Mouse (Mus musculus): ENCODE results near the gene Unc5c.

Unc5c gene

DNA sequence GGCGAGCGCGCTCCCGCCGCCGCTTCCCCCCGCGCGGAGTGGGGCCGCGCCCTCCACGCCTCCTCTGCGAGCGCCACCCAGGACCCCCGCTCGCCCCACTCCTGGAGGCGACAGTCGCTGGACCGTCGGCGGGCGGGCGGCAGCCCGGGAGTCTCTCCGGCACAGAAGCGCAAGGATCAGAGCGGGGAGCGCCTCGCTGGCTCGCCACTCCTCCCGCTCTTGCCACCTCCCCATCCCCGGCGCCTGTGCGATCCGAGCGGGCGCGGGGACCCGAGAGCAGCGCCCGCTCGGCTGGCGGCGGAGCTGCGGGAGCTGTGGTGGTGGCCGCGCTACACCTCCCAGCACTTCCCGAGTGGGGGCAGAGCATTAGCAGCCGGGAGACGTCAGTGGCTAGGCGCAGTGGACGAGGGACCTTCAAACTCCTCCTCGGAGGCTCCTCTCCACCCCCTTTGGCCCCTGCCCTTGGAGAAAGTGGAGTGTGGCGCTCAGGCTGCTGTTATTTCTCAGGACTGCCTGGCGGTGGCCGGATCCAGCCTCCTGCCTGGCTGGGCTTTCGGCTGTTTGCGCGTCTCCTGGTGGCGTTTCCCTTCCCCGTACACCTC lies at the start of gene Unc5c:
TSS of gene Unc5c (plus strand) at position 113 of the 602 bp plus-strand sequence.
- DNase-seq (ENCODE audit: low read depth, low spot score), result no peak

DNA sequence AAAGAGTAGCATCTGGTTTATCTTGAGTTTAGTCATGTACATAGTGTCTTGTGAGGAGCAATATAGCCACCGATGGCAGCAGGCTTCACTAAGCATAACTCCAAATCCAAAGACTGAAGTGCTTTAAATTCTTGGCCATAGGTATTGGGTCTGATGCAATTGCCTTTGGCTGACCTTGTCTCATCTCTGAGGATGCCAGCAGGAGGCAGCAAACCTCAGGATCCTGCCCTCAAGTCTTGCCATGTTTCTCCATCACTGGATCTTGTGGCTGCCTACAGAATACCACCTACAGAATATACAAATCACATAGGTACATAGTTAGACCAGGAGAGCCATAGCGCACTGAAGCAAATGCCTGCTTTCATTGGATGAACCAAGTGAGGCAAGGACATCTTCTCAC lies 7.5 kb upstream of the Unc5c start:
- DNase-seq (ENCODE audit: low read depth, low spot score), result no peak

DNA sequence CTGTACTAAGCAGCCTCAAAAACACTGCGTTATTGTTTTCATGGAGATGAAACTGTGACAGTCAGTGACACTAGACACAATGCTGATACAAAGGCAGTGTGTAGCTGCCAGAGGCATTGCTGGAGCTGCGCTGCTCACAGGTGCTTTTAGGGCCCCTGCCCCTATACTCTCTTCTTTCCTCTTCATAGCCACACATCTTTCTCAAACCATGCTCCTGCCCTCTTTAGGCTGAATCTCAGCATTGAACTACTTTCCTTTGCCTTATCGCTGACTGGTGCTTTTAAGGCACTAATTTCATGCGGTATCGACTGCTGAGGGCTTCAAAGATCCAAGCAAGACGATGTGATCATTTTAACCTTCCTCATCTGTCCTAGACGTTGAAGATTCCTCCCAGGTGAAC lies 2.5 kb upstream of the Unc5c start:
- DNase-seq (ENCODE audit: low read depth, low spot score), result no peak

DNA sequence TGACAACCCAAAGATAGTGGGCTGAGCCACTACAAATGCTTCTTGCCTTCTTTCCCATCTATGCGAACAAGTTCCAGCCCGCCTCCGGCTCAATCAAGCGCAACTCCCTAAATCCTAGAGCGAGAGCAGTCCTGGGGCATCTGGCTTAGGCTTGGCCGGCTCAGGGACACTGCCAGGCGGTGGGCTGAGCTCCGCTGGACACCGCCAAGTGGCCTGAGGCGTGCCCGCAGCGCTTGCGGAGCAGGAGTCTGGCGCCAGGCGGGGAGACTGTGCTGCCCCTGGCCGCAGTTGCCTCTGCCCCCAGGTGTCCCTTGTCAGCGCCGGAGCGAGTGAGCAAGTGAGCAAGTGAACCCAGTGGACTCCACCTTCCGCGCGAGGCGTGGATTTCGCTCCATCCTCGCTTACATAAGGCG lies 319 bp upstream of the Unc5c start:
- DNase-seq (ENCODE audit: low read depth, low spot score), result no peak

DNA sequence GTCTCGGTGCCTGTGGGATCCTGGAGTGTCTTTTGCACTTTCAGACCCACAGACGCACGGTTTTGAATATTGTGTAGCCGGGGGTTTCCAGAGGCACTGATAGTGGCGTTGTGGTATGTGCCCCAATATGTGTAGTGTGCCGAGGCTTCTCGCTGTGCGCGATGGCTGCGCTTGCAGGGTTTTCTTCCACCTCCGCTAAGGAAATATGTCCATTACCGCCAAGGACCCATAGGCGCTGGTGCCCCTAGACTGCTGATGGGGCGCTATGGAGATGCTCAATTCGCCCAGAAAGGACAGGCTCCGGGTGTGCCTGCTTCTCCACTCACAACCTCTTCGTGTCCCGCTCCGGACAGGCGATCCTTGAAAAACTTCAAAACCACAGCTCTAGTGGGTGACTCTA lies 1.0 kb downstream of the Unc5c start:
- no peak for DNase-seq (ENCODE audit: low read depth, low spot score)

DNA sequence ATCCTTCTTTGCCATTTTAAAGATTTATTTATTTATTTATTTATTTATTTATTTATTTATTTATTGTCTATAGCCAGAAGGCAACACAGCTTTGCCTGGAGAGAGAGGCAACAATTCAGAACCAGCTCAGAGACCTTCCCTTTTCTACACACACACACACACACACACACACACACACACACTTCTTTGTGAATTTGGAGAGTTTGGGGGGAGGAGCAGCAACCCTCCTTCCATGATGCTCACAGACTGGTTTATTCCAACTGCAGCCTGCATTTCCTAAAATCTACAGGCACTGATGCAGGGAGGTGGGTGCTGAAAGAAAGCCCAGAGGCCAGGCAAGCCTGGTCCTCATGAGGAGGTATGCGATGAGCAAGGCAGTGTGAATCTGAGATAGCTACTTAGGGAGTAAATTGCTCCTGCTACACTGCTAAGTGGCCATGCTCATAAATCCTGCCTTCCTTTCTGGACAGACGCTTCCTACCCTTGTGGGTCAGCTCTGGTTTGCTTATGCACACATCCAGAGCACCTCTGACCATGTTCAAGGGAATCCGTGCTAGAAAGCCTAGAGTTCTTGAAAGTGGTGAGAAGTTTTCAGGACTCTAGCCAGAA lies 1.8 kb downstream of the Unc5c start:
- no peak for DNase-seq (ENCODE audit: low read depth, low spot score)

DNA sequence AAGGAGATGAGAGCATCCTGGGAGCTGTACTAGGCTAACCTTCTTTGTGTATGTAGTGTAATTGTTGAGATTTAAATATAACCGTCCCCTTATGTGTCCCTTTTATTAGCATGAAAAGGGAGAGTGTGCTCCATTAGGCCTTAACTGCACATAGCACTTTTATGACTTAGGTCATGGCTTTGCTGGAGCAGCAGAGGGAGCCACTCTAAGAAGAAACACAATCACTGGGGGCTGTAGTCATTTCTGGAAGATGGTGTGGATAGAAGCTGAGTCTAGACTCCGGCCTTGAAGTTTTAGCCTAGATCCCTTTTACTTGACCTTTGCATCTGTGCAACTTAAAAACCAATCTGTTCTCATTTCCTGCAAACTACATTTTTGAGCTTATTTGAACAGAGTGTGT lies 4.3 kb downstream of the Unc5c start:
- DNase-seq (ENCODE audit: low read depth, low spot score), result no peak

DNA sequence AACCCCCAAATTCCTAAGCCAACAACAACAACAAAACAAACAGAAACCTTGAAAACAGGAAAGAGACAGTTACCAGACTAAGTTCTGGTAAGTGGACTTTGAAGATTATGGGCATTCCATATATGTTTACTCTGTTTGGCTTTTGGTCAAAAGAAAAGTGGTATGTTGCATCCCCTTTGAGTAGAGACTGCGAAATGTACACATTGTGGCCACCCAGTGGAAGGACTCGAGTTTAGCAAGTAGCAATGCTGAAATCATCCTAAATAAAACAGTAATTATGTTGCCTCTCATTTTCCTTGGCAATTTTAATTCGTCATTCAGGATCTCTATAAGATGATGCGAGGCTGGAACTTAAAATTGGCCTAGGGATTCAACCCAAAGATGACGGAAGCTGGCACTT lies 8.2 kb downstream of the Unc5c start:
- no peak for DNase-seq (ENCODE audit: low read depth, low spot score)

DNA sequence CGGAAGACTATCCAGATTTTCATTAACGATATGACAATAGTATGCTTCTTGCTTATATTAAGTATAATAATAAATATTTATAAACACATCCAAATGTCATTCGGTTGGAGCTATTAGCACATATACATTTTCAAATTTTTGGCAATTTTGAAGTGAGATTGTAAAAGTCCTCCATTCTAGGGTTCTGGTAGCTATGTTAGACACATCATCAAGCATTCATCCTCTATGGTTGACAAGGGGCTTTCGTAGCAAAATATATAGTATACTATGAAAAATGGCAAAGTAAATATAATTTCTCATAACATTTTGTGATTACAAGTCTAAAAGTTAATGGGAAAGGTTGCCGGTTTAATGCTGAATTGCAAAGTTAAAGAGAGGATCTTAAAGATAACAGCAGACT lies 10.4 kb downstream of the Unc5c start:
- DNase-seq (ENCODE audit: low read depth, low spot score), result no peak

DNA sequence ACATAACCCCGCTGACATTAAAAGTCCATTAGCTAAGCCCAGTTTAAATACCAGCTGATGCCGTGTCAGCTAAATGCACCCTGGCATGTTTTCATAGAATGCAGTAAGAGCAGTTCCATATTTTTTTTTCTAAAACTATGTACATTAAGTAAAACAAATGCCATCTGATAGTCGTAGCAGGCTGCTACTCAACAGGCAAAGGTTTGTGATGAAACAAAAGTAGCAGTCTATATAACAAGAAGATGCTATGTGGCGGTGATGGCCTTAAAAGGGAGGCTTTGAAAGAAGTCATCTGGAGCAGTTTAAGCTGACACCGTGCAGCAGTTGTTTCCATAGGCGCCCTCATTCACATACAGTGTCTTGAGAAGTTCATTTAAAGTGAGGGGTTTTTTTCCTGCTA lies 10.9 kb downstream of the Unc5c start:
- no peak for DNase-seq (ENCODE audit: low read depth, low spot score)

DNA sequence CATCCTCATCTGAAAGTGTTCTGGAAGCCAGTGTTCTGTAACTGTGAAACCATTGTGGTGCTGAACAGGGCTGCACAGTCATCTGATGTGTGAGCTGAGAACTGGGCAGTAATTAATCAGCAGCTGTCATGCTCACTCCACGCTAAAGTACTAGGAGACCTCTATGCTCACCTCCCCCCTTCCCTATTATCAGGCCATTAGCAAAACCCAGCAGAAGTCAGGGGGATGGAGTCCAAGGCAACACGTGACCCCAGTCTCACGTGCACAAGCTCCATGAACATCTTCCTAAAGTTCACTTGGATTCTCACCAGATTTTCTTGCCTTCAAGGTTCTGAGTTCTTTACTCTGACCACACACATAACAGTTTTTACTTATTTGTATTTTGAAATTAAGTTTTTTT lies 11.7 kb downstream of the Unc5c start:
- no peak for DNase-seq (ENCODE audit: low read depth, low spot score)

DNA sequence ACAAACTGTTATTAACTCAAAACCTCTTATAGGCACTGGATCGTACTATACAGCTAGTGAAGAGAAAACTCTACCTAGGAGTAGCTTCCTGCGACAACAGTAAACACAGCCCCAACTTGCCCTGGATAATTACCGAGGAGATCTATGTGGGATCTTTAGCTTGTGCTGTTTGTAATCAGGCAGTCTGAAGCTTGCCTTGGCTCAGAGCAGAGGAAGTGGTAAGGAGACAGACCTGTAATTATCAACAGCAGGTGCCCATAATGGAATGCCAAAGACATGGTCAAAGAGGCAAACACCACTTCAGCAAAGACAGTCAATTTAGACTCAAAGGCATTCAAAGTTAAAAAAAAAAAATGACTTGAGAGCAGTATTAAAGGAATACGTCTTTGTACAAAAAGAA lies 17.4 kb downstream of the Unc5c start:
- no peak for DNase-seq (ENCODE audit: low read depth, low spot score)

DNA sequence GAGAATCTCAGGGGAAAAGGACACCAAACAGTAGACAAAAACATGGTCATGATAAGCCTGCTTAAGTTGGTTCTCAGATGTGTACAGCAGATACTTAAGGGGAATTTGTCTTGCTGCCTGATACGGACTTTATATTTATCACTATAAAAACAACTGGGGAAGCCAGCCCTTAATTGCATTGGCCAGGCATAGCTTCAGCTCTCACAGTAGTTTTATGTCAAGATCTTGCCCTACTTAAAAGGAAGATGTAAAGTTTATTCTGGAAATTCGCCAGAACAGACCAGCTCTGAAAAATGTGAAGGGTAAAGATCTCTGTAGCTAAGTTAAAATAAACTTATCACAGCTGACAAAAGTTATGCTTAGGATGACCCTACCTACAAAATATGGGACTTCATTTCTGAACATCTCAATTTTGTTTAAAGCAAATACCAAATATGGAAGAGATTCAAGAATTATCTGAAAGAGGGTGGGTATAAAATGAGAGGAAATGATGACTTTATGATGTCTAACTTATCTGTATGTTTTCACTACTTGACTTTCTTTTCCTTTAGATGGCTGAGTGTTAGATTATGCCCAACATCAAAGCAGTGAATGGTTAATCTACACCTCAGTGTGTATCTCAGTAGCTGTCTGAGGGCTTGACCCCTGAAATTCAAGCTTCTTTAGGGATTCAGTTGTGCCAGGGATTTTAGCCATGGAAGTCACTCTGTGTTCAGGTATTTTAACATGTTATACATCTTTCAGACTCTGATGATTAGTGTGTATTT lies 18.8 kb downstream of the Unc5c start:
- DNase-seq (ENCODE audit: low read depth, low spot score), result no peak

DNA sequence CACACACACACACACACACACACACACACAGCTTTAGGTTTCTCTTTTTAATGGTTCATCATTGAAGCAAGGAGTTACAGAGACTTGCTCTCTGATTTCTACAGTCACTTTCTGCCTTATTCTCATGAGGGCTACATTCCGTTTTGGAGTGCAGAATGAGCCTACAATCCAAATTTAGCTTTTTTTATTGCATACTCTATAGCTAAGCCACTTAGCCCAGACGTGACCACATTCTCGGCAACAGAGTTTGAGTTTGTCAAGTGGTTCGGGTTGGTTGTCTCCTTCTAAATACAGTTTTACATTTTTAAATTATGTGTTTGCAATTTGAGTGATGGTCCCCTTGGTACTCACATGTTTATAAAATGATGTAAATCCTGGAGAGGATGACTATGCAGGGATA lies 20.2 kb downstream of the Unc5c start:
- DNase-seq (ENCODE audit: low read depth, low spot score), result no peak

DNA sequence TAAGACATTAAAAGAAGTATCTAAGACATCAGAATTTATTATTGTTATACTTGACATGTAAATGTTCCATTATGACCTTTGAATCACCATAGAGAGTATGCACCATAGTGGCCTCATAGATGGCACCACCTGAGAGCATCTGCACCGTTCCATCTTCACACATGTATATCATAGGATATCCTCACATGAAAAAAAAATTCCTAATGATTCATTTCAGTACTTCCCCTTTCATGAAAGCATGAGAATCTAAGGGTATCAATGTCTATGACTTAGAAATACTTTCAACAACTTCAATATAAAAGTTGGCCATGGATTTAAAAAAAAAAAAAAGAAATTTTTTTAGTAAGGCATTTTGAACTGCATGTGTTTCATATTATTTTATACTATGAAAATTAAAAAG lies 25.6 kb downstream of the Unc5c start:
- no peak for DNase-seq (ENCODE audit: low read depth, low spot score)

DNA sequence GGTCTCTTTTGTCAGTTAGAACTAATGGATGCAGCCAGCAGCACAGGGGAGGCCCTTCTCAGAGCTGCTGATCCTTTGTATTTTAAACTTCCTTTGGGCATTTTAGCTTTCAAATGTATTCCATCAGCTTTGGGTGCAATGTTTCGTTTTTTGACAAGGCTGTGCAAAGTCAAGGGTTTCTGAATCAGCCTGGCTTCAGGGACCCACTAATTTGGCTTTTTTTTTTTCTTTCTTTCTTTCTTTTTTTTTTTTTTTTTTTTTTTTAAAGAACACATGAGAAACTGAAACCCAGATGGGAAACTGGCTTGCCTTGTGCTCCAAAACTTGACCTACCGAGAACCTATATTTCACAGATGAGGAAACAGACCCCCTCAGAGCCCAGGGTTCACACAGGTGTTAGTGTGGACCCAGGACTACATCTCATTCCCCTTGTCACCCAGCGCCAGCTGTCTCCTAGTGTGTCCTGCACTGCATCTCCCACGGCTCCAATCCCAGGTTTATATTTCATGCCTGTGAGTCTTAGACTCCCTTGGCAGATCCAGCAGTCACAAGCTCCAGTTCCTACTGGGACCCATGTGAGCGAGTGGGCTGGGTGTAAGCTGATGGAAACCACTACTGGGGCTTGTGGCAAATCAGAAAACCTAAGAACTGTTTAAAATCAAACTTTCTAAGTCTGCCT lies 26.4 kb downstream of the Unc5c start:
- DNase-seq (ENCODE audit: low read depth, low spot score), result no peak

DNA sequence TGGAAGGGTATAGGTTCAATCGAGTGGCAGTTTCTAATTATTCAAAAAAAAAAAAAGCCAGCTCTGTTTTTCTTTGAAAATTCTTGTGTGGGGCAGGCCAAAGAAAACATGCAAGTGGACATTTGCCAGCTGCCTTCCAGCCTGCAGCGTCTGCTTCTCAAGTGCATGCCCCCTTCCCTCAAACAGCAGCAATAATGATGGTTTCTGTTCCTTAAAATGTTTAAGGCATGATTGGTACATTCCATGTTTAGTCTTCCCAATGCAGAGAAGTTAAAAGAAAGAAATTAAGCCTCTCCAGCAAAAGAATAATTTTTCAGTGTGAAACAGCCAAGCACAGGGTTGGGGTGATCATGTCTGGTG lies 26.9 kb downstream of the Unc5c start:
- no peak for DNase-seq (ENCODE audit: low read depth, low spot score)

DNA sequence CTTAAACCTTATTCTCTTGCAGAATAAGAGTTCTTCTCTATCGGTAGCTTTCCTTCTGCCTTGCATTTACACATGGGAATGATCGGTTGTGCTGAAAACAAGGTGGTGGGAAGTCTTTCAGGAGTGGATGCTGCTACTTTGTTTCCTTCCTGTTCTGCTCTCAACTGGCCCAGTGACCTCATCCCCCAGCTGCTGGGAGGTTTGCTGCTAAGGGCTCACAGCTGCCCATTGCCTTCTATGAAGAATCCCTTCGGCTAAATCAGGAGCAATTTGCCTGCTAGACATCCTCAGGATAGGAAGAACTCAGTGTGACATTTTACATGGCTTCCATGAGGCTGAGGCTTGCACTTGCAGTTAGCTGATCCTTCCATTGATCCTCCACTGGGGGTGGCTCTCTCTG lies 28.0 kb downstream of the Unc5c start:
- DNase-seq (ENCODE audit: low read depth, low spot score), result no peak

DNA sequence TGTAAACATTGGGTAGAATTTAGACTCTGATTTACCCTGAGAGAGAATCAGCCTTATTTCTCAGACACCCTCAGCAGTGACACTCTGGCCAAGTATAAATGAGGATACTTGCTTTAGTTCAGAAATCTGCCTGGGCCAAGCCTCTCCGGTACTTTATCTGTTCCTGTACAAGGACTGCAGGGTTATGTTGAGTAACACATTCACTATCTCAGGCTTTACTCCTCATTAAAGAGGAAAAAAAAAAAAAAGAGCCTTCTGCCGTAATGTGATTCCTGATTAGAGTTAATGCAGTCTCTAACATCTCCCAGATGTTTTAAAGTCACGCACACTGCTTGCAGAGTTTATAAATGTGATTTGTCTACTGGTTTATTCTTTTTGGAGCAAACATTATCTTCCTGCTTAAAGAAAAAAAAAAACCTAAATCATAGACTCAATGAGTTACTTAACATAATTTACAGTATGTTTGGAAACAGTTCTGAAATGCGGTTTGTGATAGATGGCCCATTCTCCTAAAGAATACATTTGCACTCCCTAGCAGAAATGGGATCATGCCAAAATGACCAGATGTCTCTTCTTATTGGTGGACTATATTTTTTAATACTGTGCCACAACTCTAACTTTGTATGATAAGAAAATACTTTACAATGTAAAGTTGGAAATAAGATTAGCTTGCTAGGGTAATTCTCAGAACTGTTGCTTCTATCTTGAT lies 33.5 kb downstream of the Unc5c start:
- DNase-seq (ENCODE audit: low read depth, low spot score), result no peak

DNA sequence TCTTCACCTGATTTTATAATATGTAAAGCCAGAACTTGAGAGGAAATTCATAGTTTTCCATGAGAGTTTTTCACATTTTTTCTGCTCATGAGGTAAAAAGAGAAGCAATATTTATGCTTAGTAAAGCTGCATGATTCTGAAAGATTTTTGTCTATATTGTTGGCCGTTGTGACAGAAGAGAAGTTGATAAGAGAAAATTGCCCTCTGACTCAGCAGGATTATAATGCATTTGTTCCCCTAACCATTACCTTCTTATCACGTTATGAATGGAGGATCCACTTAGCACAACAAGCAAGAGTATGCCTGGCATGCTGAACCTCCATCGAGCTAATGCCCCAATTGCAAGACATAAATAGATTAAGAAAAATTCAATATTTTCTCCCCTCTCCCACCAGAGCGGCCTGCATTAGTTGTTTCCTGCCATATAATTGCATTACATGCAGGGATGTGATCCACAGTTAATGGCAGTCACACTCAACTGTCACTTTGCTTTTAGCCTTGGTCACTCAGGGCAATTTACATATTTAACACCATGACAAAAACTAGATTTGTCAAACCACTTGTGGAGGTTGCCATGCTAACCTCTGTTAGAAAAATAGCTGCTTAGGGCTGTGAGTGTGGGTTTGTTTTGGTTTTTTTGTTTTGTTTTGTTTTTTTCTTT lies 37.0 kb downstream of the Unc5c start:
- no peak for DNase-seq (ENCODE audit: low read depth, low spot score)

DNA sequence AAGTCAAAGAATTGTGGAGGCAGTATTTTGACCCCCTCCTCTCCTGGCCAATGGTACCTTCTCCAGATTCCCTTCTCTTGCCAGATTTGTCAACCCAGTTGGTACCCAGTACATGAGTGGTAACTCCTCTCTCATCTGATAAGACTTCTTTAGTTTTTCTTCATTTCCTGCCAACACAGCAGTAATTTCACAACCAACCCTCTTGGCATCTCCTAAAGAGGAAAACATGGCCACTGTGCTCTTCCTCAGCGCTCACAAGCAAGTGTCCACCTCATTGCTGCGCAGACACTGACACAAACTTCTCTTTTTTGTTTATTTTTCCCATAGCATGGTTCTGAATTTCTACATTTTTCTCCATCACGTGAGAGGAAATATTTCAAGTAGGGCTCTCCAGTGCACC lies 38.3 kb downstream of the Unc5c start:
- DNase-seq (ENCODE audit: low read depth, low spot score), result no peak

DNA sequence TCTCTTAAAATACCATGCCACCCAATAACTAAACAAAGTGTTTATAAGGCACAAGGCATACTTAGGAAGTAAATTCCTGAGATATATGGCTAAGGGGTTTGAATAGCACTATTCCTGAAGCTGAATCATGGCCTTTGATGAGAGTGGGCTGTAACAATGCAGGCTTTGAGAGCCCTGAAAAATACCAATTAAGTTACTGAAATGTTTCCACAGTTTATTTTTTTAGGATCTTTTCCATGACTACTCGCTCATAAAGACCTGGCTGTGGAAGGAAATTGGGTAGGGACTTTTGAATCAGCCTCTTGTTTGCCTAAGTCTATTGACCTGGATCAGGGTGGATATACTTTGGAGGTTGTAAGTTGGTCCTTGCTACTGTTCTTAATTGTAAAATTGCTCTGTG lies 44.8 kb downstream of the Unc5c start:
- no peak for DNase-seq (ENCODE audit: low read depth, low spot score)

Data from telencephalon, adult 2 months (tissue).